7 mouse cellular contexts compared by ENCODE assay signal in genomic region chr5:125533225-125533900, GRCm38 (mm10). TPM values are rescaled to one million over a fixed set of nuclear protein-coding genes. Genes with fewer than 3 reads are reported as not detected.
DNase-seq lines count a peak whose midpoint lies in the region; ATAC-seq lines count a peak whose summit lies in the region.

No protein-coding gene starts in this region.

- peak overlapping the region; percentile 72 for H3K9ac ChIP-seq in hindbrain, embryonic 12.5 days
- H3K9ac ChIP-seq in midbrain, embryonic 11.5 days (ENCODE audit: low read length), result 0 out of 2 replicates have a peak overlapping the region, but pooled peaks have one; percentile 50

- H3K9me3 ChIP-seq in hindbrain, embryonic 12.5 days (replicated peaks), result no peaks in the 10 kb centered on the region
- H3K9me3 ChIP-seq in midbrain, embryonic 11.5 days (ENCODE audit: control insufficient read depth, low read length), result no peaks in the 10 kb centered on the region

- WGBS in hindbrain, embryonic 12.5 days, result 2% methylated on average over 24 of the region's 24 CpGs
- WGBS in midbrain, embryonic 11.5 days, result 1% methylated on average over 24 of the region's 24 CpGs

- no peak for ATAC-seq in hindbrain, embryonic 12.5 days (ENCODE audit: low FRiP score)
- no peak for ATAC-seq in midbrain, embryonic 11.5 days (ENCODE audit: low FRiP score)

- peaks cover 72% of the 10 kb centered on the region for H3K27me3 ChIP-seq in hindbrain, embryonic 12.5 days
- peaks cover 48% of the 10 kb centered on the region for H3K27me3 ChIP-seq in midbrain, embryonic 11.5 days (ENCODE audit: control insufficient read depth, insufficient read depth, low read length)

- peaks cover 35% of the 10 kb centered on the region for H3K4me1 ChIP-seq in hindbrain, embryonic 12.5 days
- peaks cover 11% of the 10 kb centered on the region for H3K4me1 ChIP-seq in midbrain, embryonic 11.5 days (ENCODE audit: control insufficient read depth, insufficient read depth, low read length)

- peak overlapping the region; percentile 97 for H3K4me2 ChIP-seq in hindbrain, embryonic 12.5 days (replicated peaks)
- peak overlapping the region; percentile 63 for H3K4me2 ChIP-seq in midbrain, embryonic 11.5 days

- H3K4me3 ChIP-seq in hindbrain, embryonic 12.5 days, result peak overlapping the region; percentile 59
- H3K4me3 ChIP-seq in midbrain, embryonic 11.5 days (ENCODE audit: low read depth, low read length), result peak overlapping the region; percentile 52

- DNase-seq in retina, postnatal 1 day, result peak; percentile 28
- no peak for DNase-seq in retina, embryonic 14.5 days (ENCODE audit: low spot score)
- DNase-seq in midbrain, embryonic 11.5 days (ENCODE audit: low spot score, missing footprints), result peak; percentile 93
- no peak for DNase-seq in urinary bladder, postnatal 14 days (ENCODE audit: low spot score)
- no peak for DNase-seq in spleen, postnatal 10 days (ENCODE audit: low spot score in 2 of 2)
- DNase-seq in adrenal gland, postnatal 36 days, result no peak

- H3K27ac ChIP-seq in hindbrain, embryonic 12.5 days, result peak overlapping the region; percentile 48; the same call in 1 of the 2 replicates
- no peak overlapping the region for H3K27ac ChIP-seq in midbrain, embryonic 11.5 days (ENCODE audit: low read depth, low read length)

- H3K36me3 ChIP-seq in hindbrain, embryonic 12.5 days, result no peaks in the 10 kb centered on the region
- H3K36me3 ChIP-seq in midbrain, embryonic 11.5 days (ENCODE audit: control insufficient read depth, insufficient read depth, low read length), result no peaks in the 10 kb centered on the region

RNA-seq across cellular contexts. Expression of gene Tmem132b, which starts 1.8 kb away (rescaled TPM):
- polyA plus RNA-seq in hindbrain, embryonic 12.5 days (2016; fragmentation: Nextera tagmentation; extraction: Ambion mirVana), result 2.4 and 3.1 TPM in 2 replicates
- polyA plus RNA-seq in midbrain, embryonic 11.5 days (2014; fragmentation: Nextera tagmentation; extraction: Ambion mirVana), result 0.42 and 0.50 TPM in 2 replicates
- total RNA-seq in adrenal gland, postnatal 36 days (2021), result under 1 TPM; 0.76 to 0.95 TPM

RNA-seq across cellular contexts. Expression of gene Aacs, which starts 57.7 kb away (rescaled TPM):
- 62.2 and 64.4 TPM in 2 replicates for polyA plus RNA-seq in hindbrain, embryonic 12.5 days (2016; fragmentation: Nextera tagmentation; extraction: Ambion mirVana)
- 45.6 and 53.2 TPM in 2 replicates for polyA plus RNA-seq in midbrain, embryonic 11.5 days (2014; fragmentation: Nextera tagmentation; extraction: Ambion mirVana)
- 100 to 1,000 TPM in 1 of 2 experiments, 10 to 100 TPM in 1; 96.1 to 101 TPM for total RNA-seq in adrenal gland, postnatal 36 days (2021)

Comparison
In these comparisons a context has a peak if more than half of its experiments do, and no peak if none do; other contexts are left out.
1. DNase-seq: peak in retina, postnatal 1 day (single experiment) and midbrain, embryonic 11.5 days (single experiment); none in retina, embryonic 14.5 days (single experiment), urinary bladder, postnatal 14 days (single experiment), spleen, postnatal 10 days (0 of 2) and adrenal gland, postnatal 36 days (0 of 2).